Mouse (Mus musculus): Measurements from ENCODE around the gene Ank3. TPM values are rescaled to one million over a fixed set of nuclear protein-coding genes. Genes with fewer than 3 reads are reported as not detected.

Gene Ank3
- polyA plus RNA-seq, 1 experiment from 2014 or later = 24.7 TPM

- no peak overlapping the region for H3K27ac ChIP-seq (ENCODE audit: low read depth)
- H3K36me3 ChIP-seq (ENCODE audit: control insufficient read depth, insufficient read depth, low read length) = no peaks in the 10 kb centered on the region
- no peak overlapping the region for H3K4me3 ChIP-seq (ENCODE audit: low read depth, low read length)
- no peaks in the 10 kb centered on the region for H3K27me3 ChIP-seq (replicated peaks; ENCODE audit: control insufficient read depth, insufficient read depth, low read length)
- no peak for ATAC-seq (replicated peaks; ENCODE audit: low FRiP score, low TSS enrichment, low read depth)
- DNase-seq (ENCODE audit: low spot score) = no peak
- 32% methylated on average over 4 of the region's 4 CpGs for WGBS
- peaks cover 7% of the 10 kb centered on the region; the same call in 1 of the 2 replicates for H3K4me1 ChIP-seq (replicated peaks; ENCODE audit: control insufficient read depth, insufficient read depth, low read length)
- 0 out of 2 replicates have a peak overlapping the region, but pooled peaks have one; percentile 11 for H3K4me2 ChIP-seq (ENCODE audit: low read length)
- no peak overlapping the region for H3K9ac ChIP-seq (ENCODE audit: low read length)
- no peaks in the 10 kb centered on the region for H3K9me3 ChIP-seq (ENCODE audit: control insufficient read depth, low read length)
These were observed 460.5 kb downstream of the Ank3 start for GRCm38 (mm10) chr10:69858897-69859605.

- Histone ChIP-seq H3K36me3 (ENCODE audit: control insufficient read depth, insufficient read depth, low read length) (no peaks in the 10 kb centered on the region), H3K9me3 (ENCODE audit: control insufficient read depth, low read length) (no peaks in the 10 kb centered on the region), H3K27me3 (replicated peaks; ENCODE audit: control insufficient read depth, insufficient read depth, low read length) (no peaks in the 10 kb centered on the region), H3K4me2 (ENCODE audit: low read length) (no peak overlapping the region), H3K4me3 (ENCODE audit: low read depth, low read length) (no peak overlapping the region), H3K4me1 (replicated peaks; ENCODE audit: control insufficient read depth, insufficient read depth, low read length) (peaks cover 7% of the 10 kb centered on the region; the same call in 1 of the 2 replicates), H3K27ac (ENCODE audit: low read depth) (no peak overlapping the region), H3K9ac (ENCODE audit: low read length) (no peak overlapping the region)
- 81% methylated on average over 7 of the region's 7 CpGs for WGBS
- ATAC-seq (replicated peaks; ENCODE audit: low FRiP score, low TSS enrichment, low read depth) (no peak), DNase-seq (ENCODE audit: low spot score) (no peak)
These were observed 461.4 kb downstream of the Ank3 start for GRCm38 (mm10) chr10:69859848-69860479.

GRCm38 (mm10) chr10:69862829-69863228 is 464.3 kb downstream of the Ank3 start:
- no peak overlapping the region for H3K4me3 ChIP-seq (ENCODE audit: low read depth, low read length)
- H3K27me3 ChIP-seq (replicated peaks; ENCODE audit: control insufficient read depth, insufficient read depth, low read length) = no peaks in the 10 kb centered on the region
- H3K4me1 ChIP-seq (replicated peaks; ENCODE audit: control insufficient read depth, insufficient read depth, low read length) = peaks cover 7% of the 10 kb centered on the region; the same call in 1 of the 2 replicates
- no peak for ATAC-seq (replicated peaks; ENCODE audit: low FRiP score, low TSS enrichment, low read depth)
- H3K27ac ChIP-seq (ENCODE audit: low read depth) = no peak overlapping the region
- H3K4me2 ChIP-seq (ENCODE audit: low read length) = no peak overlapping the region
- WGBS = 37% methylated on average over 8 of the region's 8 CpGs
- no peak for DNase-seq (ENCODE audit: low spot score)
- no peak overlapping the region for H3K9ac ChIP-seq (ENCODE audit: low read length)
- H3K36me3 ChIP-seq (ENCODE audit: control insufficient read depth, insufficient read depth, low read length) = no peaks in the 10 kb centered on the region
- no peaks in the 10 kb centered on the region for H3K9me3 ChIP-seq (ENCODE audit: control insufficient read depth, low read length)

- Histone ChIP-seq H3K9ac (ENCODE audit: low read length) (no peak overlapping the region), H3K27me3 (replicated peaks; ENCODE audit: control insufficient read depth, insufficient read depth, low read length) (no peaks in the 10 kb centered on the region), H3K27ac (ENCODE audit: low read depth) (no peak overlapping the region), H3K4me2 (ENCODE audit: low read length) (no peak overlapping the region), H3K4me1 (replicated peaks; ENCODE audit: control insufficient read depth, insufficient read depth, low read length) (no peaks in the 10 kb centered on the region), H3K4me3 (ENCODE audit: low read depth, low read length) (no peak overlapping the region), H3K36me3 (ENCODE audit: control insufficient read depth, insufficient read depth, low read length) (0 out of 2 replicates have a peak, but pooled peaks cover 4% of the 10 kb centered on the region), H3K9me3 (ENCODE audit: control insufficient read depth, low read length) (no peaks in the 10 kb centered on the region)
- DNase-seq (ENCODE audit: low spot score) (peak; percentile 84), ATAC-seq (replicated peaks; ENCODE audit: low FRiP score, low TSS enrichment, low read depth) (no peak)
- 9% methylated on average over 5 of the region's 5 CpGs for WGBS
These were observed 471.8 kb downstream of the Ank3 start for GRCm38 (mm10) chr10:69870348-69870747.

- Histone ChIP-seq H3K4me1 (replicated peaks; ENCODE audit: control insufficient read depth, insufficient read depth, low read length) (no peaks in the 10 kb centered on the region), H3K27me3 (replicated peaks; ENCODE audit: control insufficient read depth, insufficient read depth, low read length) (no peaks in the 10 kb centered on the region), H3K4me2 (ENCODE audit: low read length) (no peak overlapping the region), H3K36me3 (ENCODE audit: control insufficient read depth, insufficient read depth, low read length) (0 out of 2 replicates have a peak, but pooled peaks cover 4% of the 10 kb centered on the region), H3K4me3 (ENCODE audit: low read depth, low read length) (no peak overlapping the region), H3K27ac (ENCODE audit: low read depth) (no peak overlapping the region), H3K9me3 (ENCODE audit: control insufficient read depth, low read length) (no peaks in the 10 kb centered on the region), H3K9ac (ENCODE audit: low read length) (no peak overlapping the region)
- 93% methylated on average over 14 of the region's 14 CpGs for WGBS
- no peak for DNase-seq (ENCODE audit: low spot score)
- no peak for ATAC-seq (replicated peaks; ENCODE audit: low FRiP score, low TSS enrichment, low read depth)
These were observed 472.4 kb downstream of the Ank3 start for GRCm38 (mm10) chr10:69870947-69871346.

- Histone ChIP-seq H3K9me3 (ENCODE audit: control insufficient read depth, low read length) (no peaks in the 10 kb centered on the region), H3K36me3 (ENCODE audit: control insufficient read depth, insufficient read depth, low read length) (0 out of 2 replicates have a peak, but pooled peaks cover 4% of the 10 kb centered on the region), H3K4me3 (ENCODE audit: low read depth, low read length) (no peak overlapping the region), H3K4me1 (replicated peaks; ENCODE audit: control insufficient read depth, insufficient read depth, low read length) (no peaks in the 10 kb centered on the region), H3K9ac (ENCODE audit: low read length) (no peak overlapping the region), H3K27me3 (replicated peaks; ENCODE audit: control insufficient read depth, insufficient read depth, low read length) (no peaks in the 10 kb centered on the region), H3K4me2 (ENCODE audit: low read length) (no peak overlapping the region), H3K27ac (ENCODE audit: low read depth) (no peak overlapping the region)
- ATAC-seq (replicated peaks; ENCODE audit: low FRiP score, low TSS enrichment, low read depth) (peak; percentile 59; the same call in 1 of the 2 replicates), DNase-seq (ENCODE audit: low spot score) (no peak)
- 68% methylated on average over 10 of the region's 10 CpGs for WGBS
These were observed 473.7 kb downstream of the Ank3 start for GRCm38 (mm10) chr10:69872182-69872741.

- no peak overlapping the region for H3K9ac ChIP-seq (ENCODE audit: low read length)
- ATAC-seq (replicated peaks; ENCODE audit: low FRiP score, low TSS enrichment, low read depth) = no peak
- H3K4me2 ChIP-seq (ENCODE audit: low read length) = no peak overlapping the region
- H3K4me3 ChIP-seq (ENCODE audit: low read depth, low read length) = no peak overlapping the region
- 83% methylated on average over 5 of the region's 5 CpGs for WGBS
- H3K27me3 ChIP-seq (replicated peaks; ENCODE audit: control insufficient read depth, insufficient read depth, low read length) = no peaks in the 10 kb centered on the region
- no peaks in the 10 kb centered on the region for H3K4me1 ChIP-seq (replicated peaks; ENCODE audit: control insufficient read depth, insufficient read depth, low read length)
- H3K27ac ChIP-seq (ENCODE audit: low read depth) = no peak overlapping the region
- 0 out of 2 replicates have a peak, but pooled peaks cover 4% of the 10 kb centered on the region for H3K36me3 ChIP-seq (ENCODE audit: control insufficient read depth, insufficient read depth, low read length)
- no peak for DNase-seq (ENCODE audit: low spot score)
- no peaks in the 10 kb centered on the region for H3K9me3 ChIP-seq (ENCODE audit: control insufficient read depth, low read length)
These were observed 474.3 kb downstream of the Ank3 start for GRCm38 (mm10) chr10:69872892-69873291.

- H3K27me3 ChIP-seq (replicated peaks; ENCODE audit: control insufficient read depth, insufficient read depth, low read length) = no peaks in the 10 kb centered on the region
These were observed 476.2 kb downstream of the Ank3 start for GRCm38 (mm10) chr10:69874806-69875205.

More at GRCm38 (mm10) chr10:69874806-69875205, 476.2 kb downstream of the Ank3 start:
- Histone ChIP-seq H3K4me1 (replicated peaks; ENCODE audit: control insufficient read depth, insufficient read depth, low read length) (no peaks in the 10 kb centered on the region), H3K9ac (ENCODE audit: low read length) (no peak overlapping the region), H3K36me3 (ENCODE audit: control insufficient read depth, insufficient read depth, low read length) (no peaks in the 10 kb centered on the region), H3K27ac (ENCODE audit: low read depth) (no peak overlapping the region), H3K4me3 (ENCODE audit: low read depth, low read length) (no peak overlapping the region), H3K9me3 (ENCODE audit: control insufficient read depth, low read length) (no peaks in the 10 kb centered on the region), H3K4me2 (ENCODE audit: low read length) (no peak overlapping the region)
- 81% methylated on average over 14 of the region's 14 CpGs for WGBS
- DNase-seq (ENCODE audit: low spot score) = no peak
- ATAC-seq (replicated peaks; ENCODE audit: low FRiP score, low TSS enrichment, low read depth) = no peak

All from intestine, embryonic 14.5 days (tissue).